Comparison of ENCODE assay signal across 16 mouse cellular contexts in genomic region chr5:96130683-96131082, GRCm38 (mm10).
"Had no signal": no experiment of that assay in that cellular context is flagged by ENCODE, and none has a peak within 500 bp of the region (broad histone marks: within the 10 kb centered on the region; RNA-seq: fewer than 3 reads in every experiment).

No protein-coding gene starts in this region.

- H3K9me3 ChIP-seq: neural tube, embryonic 13.5 days; neural tube, embryonic 15.5 days; stomach, embryonic 15.5 days had no signal

- H3K9ac ChIP-seq: neural tube, embryonic 13.5 days; neural tube, embryonic 15.5 days; stomach, embryonic 15.5 days had no signal

- H3K27me3 ChIP-seq: neural tube, embryonic 13.5 days; neural tube, embryonic 15.5 days; stomach, embryonic 15.5 days had no signal

- H3K36me3 ChIP-seq: neural tube, embryonic 15.5 days had no signal

- H3K27ac ChIP-seq: neural tube, embryonic 13.5 days; neural tube, embryonic 15.5 days; stomach, embryonic 15.5 days; stomach, postnatal 0 days had no signal

- H3K4me2 ChIP-seq: neural tube, embryonic 13.5 days; neural tube, embryonic 15.5 days; stomach, embryonic 15.5 days had no signal

- H3K4me1 ChIP-seq: stomach, embryonic 15.5 days had no signal

- DNase-seq: retina, postnatal 1 day; right cerebral cortex, adult 18-20 months; right cerebral cortex, postnatal 14 days; right cerebral cortex, postnatal 25 days; right cerebral cortex, postnatal 4 days; spleen, adult 18-20 months; thymus, adult 18-20 months; thymus, adult 2 months; thymus, postnatal 14 days; thymus, postnatal 25 days; thymus, postnatal 36 days; thymus, postnatal 4 days had no signal

- H3K4me3 ChIP-seq: neural tube, embryonic 13.5 days; neural tube, embryonic 15.5 days; stomach, embryonic 15.5 days had no signal
